Mouse (Mus musculus) embryonic fibroblast, embryonic 13.5 days (primary cell): ENCODE data around the gene Zfp78.

Experiments
- CTCF ChIP-seq: IDR thresholded peaks from 2 replicates; pipeline ENCODE4 v1.5.1; 2011; ENCODE audit warnings: mild to moderate bottlenecking, control low read depth, low read length, moderate library complexity, borderline replicate concordance; ENCODE audit not compliant: insufficient read depth
- POLR2A ChIP-seq: IDR thresholded peaks from 2 replicates; pipeline ENCODE4 v1.6.1; 2011; ENCODE audit warnings: low read depth, mild to moderate bottlenecking, control low read depth, low read length, moderate library complexity

- no peak for TF ChIP-seq CTCF
- no peak for TF ChIP-seq POLR2A
These were observed 32.4 kb upstream of the Zfp78 start for GRCm38 (mm10) chr7:6330458-6331232.
